Mouse (Mus musculus) testis, adult 2 months (tissue): ENCODE measurements around the gene Gfra1.

Source experiments
- CTCF ChIP-seq: fragments of 200-500 bp; IDR thresholded peaks from 2 replicates; pipeline ENCODE4 v1.5.1; 2012; ENCODE audit warnings: low read depth, mild to moderate bottlenecking, inconsistent platforms, low read length, moderate library complexity; ENCODE audit not compliant: control insufficient read depth, insufficient read depth, insufficient replicate concordance
- POLR2A ChIP-seq: fragments of 200-500 bp; IDR thresholded peaks from 2 replicates; pipeline ENCODE4 v1.6.1; 2012; ENCODE audit warnings: low read depth, mild to moderate bottlenecking, inconsistent platforms, low read length, moderate library complexity; ENCODE audit not compliant: control insufficient read depth

GRCm38 (mm10) chr19:58474251-58474650, 18.5 kb upstream of the Gfra1 start:
- TF ChIP-seq CTCF (no peak), POLR2A (no peak)
